Mouse (Mus musculus) lung, postnatal 0 days (tissue): ENCODE measurements around the gene Dand5. TPM values are rescaled to one million over a fixed set of nuclear protein-coding genes. Genes with fewer than 3 reads are reported as not detected.

Experiments
- ATAC-seq: fragments of 200-750 bp; cut with Nextera tagmentation; 2 replicates; pipeline ENCODE4 v1.8.0; 2017; ENCODE audit warnings: moderate library complexity
- DNase-seq: peaks from one replicate; pipeline ENCODE4 v3.0.0-alpha.2; 2016; ENCODE audit warnings: low spot score
- H3K27ac ChIP-seq: fragments of 300-500 bp; sonication (generic); 2 replicates; pipeline ENCODE4 v1.5.1; 2014; ENCODE audit warnings: antibody characterized with exemption, mild to moderate bottlenecking, low read length, mixed read lengths
- H3K27me3 ChIP-seq: fragments of 300-500 bp; sonication (generic); replicated peaks from 2 replicates; pipeline ENCODE4 v1.6.1; 2014; ENCODE audit warnings: low read length, mixed read lengths; ENCODE audit not compliant: insufficient read depth
- H3K36me3 ChIP-seq: fragments of 300-500 bp; sonication (generic); 2 replicates; pipeline ENCODE4 v1.6.1; 2014; ENCODE audit warnings: low read length, mixed read lengths; ENCODE audit not compliant: insufficient read depth
- H3K4me1 ChIP-seq: fragments of 300-500 bp; sonication (generic); 2 replicates; pipeline ENCODE4 v1.6.1; 2014; ENCODE audit warnings: antibody characterized with exemption, low read depth, low read length, mixed read lengths; ENCODE audit not compliant: insufficient read depth
- H3K4me2 ChIP-seq: fragments of 300-500 bp; sonication (generic); replicated peaks from 2 replicates; pipeline ENCODE4 v1.6.1; 2014; ENCODE audit warnings: low read depth, mild to moderate bottlenecking, low read length, moderate library complexity, mixed read lengths
- H3K4me3 ChIP-seq: fragments of 300-500 bp; sonication (generic); 2 replicates; pipeline ENCODE4 v1.5.1; 2014; ENCODE audit warnings: low read depth, low read length
- H3K9ac ChIP-seq: fragments of 300-500 bp; sonication (generic); replicated peaks from 2 replicates; pipeline ENCODE4 v1.6.1; 2014; ENCODE audit warnings: low read depth, mild to moderate bottlenecking
- H3K9me3 ChIP-seq: fragments of 300-500 bp; sonication (generic); 2 replicates; pipeline ENCODE4 v1.6.1; 2016; ENCODE audit warnings: low read length, mixed read lengths
- CTCF ChIP-seq: IDR thresholded peaks from 2 replicates; pipeline ENCODE4 v1.5.1; 2016; ENCODE audit warnings: antibody characterized with exemption, mild to moderate bottlenecking
- EP300 ChIP-seq: IDR thresholded peaks from 2 replicates; pipeline ENCODE4 v1.6.1; 2016; ENCODE audit warnings: antibody characterized with exemption, mild to moderate bottlenecking, control low read depth
- WGBS: fragments of 180-500 bp; shearing (Covaris S2); extraction: QIAGEN DNeasy Blood & Tissue Kit; methylation state at CpG from one replicate; pipeline ENCODE4 v1.1.7; 2014; 5-methylcytosine and 5-hydroxymethylcytosine counted together
- microRNA-seq: library from miRNA; unstranded; fragments of <30 nt; microRNA quantifications from one replicate; pipeline ENCODE4, GENCODE M21; 2016
- polyA plus RNA-seq: library from polyadenylated mRNA; unstranded; fragments of >200 nt; fragmentation: Nextera tagmentation; extraction: Ambion mirVana; gene quantifications from 2 replicates; pipeline ENCODE4 v1.2.1, GENCODE M21; 2015

The Dand5 gene
- polyA plus RNA-seq, 1 experiment from 2014 or later = 6.8 TPM

- TF ChIP-seq CTCF (no peak), EP300 (no peak)
- no peak overlapping the region for H3K27ac ChIP-seq
- H3K9ac ChIP-seq = no peak overlapping the region
- H3K27me3 ChIP-seq = no peaks in the 10 kb centered on the region
- no peaks in the 10 kb centered on the region for H3K9me3 ChIP-seq
- H3K4me1 ChIP-seq = peaks cover 25% of the 10 kb centered on the region; the same call in 1 of the 2 replicates
- 0 out of 2 replicates have a peak, but pooled peaks cover 6% of the 10 kb centered on the region for H3K36me3 ChIP-seq
- no peak overlapping the region for H3K4me3 ChIP-seq
- no peak for ATAC-seq
- DNase-seq = no peak
- WGBS = 85% methylated on average over 8 of the region's 8 CpGs
- no peak overlapping the region for H3K4me2 ChIP-seq
Observed at GRCm38 (mm10) chr8:84769324-84769723, 53.3 kb downstream of the Dand5 start.

- DNase-seq = no peak
- TF ChIP-seq CTCF = no peak
- TF ChIP-seq EP300 = no peak
- Histone ChIP-seq H3K27me3 (no peaks in the 10 kb centered on the region), H3K4me1 (peaks cover 25% of the 10 kb centered on the region; the same call in 1 of the 2 replicates), H3K27ac (no peak overlapping the region), H3K4me2 (no peak overlapping the region), H3K4me3 (no peak overlapping the region), H3K36me3 (0 out of 2 replicates have a peak, but pooled peaks cover 6% of the 10 kb centered on the region), H3K9me3 (no peaks in the 10 kb centered on the region), H3K9ac (no peak overlapping the region)
- 78% methylated on average over 14 of the region's 14 CpGs for WGBS
- ATAC-seq = no peak
Observed at GRCm38 (mm10) chr8:84768343-84769095, 54.1 kb downstream of the Dand5 start.

GRCm38 (mm10) chr8:84767221-84767620, 55.4 kb downstream of the Dand5 start:
- no peaks in the 10 kb centered on the region for H3K27me3 ChIP-seq

GRCm38 (mm10) chr8:84766422-84766821, 56.2 kb downstream of the Dand5 start:
- TF ChIP-seq CTCF = no peak
- no peak for TF ChIP-seq EP300
- Histone ChIP-seq H3K4me2 (no peak overlapping the region), H3K36me3 (0 out of 2 replicates have a peak, but pooled peaks cover 6% of the 10 kb centered on the region), H3K27ac (no peak overlapping the region), H3K9ac (0 out of 2 replicates have a peak overlapping the region, but pooled peaks have one; percentile 2), H3K9me3 (no peaks in the 10 kb centered on the region), H3K4me3 (no peak overlapping the region), H3K27me3 (no peaks in the 10 kb centered on the region), H3K4me1 (peaks cover 14% of the 10 kb centered on the region; the same call in 1 of the 2 replicates)
- ATAC-seq = no peak
- no peak for DNase-seq
- 55% methylated on average over 9 of the region's 9 CpGs for WGBS

More at GRCm38 (mm10) chr8:84767221-84767620, 55.4 kb downstream of the Dand5 start:
- WGBS = 86% methylated on average over 10 of the region's 10 CpGs
- Histone ChIP-seq H3K4me2 (no peak overlapping the region), H3K36me3 (0 out of 2 replicates have a peak, but pooled peaks cover 6% of the 10 kb centered on the region), H3K9ac (no peak overlapping the region), H3K4me1 (peaks cover 16% of the 10 kb centered on the region; the same call in 1 of the 2 replicates), H3K27ac (no peak overlapping the region), H3K9me3 (no peaks in the 10 kb centered on the region), H3K4me3 (no peak overlapping the region)
- DNase-seq (no peak), ATAC-seq (no peak)
- TF ChIP-seq EP300 = no peak
- TF ChIP-seq CTCF = no peak

- 0 out of 2 replicates have a peak overlapping the region, but pooled peaks have one; percentile 2 for H3K9ac ChIP-seq
- no peaks in the 10 kb centered on the region for H3K27me3 ChIP-seq
- no peak for DNase-seq
- H3K36me3 ChIP-seq = 0 out of 2 replicates have a peak, but pooled peaks cover 6% of the 10 kb centered on the region
- no peak overlapping the region for H3K27ac ChIP-seq
- 37% methylated on average over 10 of the region's 10 CpGs for WGBS
- no peak overlapping the region for H3K4me2 ChIP-seq
- no peaks in the 10 kb centered on the region for H3K9me3 ChIP-seq
- H3K4me3 ChIP-seq = no peak overlapping the region
- ATAC-seq = no peak
- H3K4me1 ChIP-seq = peaks cover 8% of the 10 kb centered on the region; the same call in 1 of the 2 replicates
- TF ChIP-seq EP300 (no peak), CTCF (no peak)
Observed at GRCm38 (mm10) chr8:84765629-84766028, 57.0 kb downstream of the Dand5 start.

Small RNAs within 50 kb of the gene (microRNA-seq; reads per million reads assigned to microRNA genes)
- 1.5 reads per million for gene Mir7069

Other genes with a start within 250 kb of the Dand5 start
- 113 and 140 TPM in 2 replicates for gene Ier2, start 160.0 kb downstream of the Dand5 start, polyA plus RNA-seq
- gene Trmt1, start 136.5 kb downstream of the Dand5 start, polyA plus RNA-seq = 38.4 and 43.4 TPM in 2 replicates
- 7.1 and 7.4 TPM in 2 replicates for gene Nacc1, start 135.0 kb downstream of the Dand5 start, polyA plus RNA-seq
- 11.6 and 13.9 TPM in 2 replicates for gene Lyl1, start 121.4 kb downstream of the Dand5 start, polyA plus RNA-seq
- gene G430095P16Rik, start 99.8 kb downstream of the Dand5 start, polyA plus RNA-seq = 2.0 and 2.8 TPM in 2 replicates
- 38.8 and 45.1 TPM in 2 replicates for gene Nfix, start 22.5 kb downstream of the Dand5 start, polyA plus RNA-seq
- 24.4 and 24.8 TPM in 2 replicates for gene Gadd45gip1, start 8.7 kb upstream of the Dand5 start, polyA plus RNA-seq
- gene Rad23a, start 17.8 kb upstream of the Dand5 start, polyA plus RNA-seq = 77.9 and 85.7 TPM in 2 replicates
- 318 and 405 TPM in 2 replicates for gene Calr, start 24.1 kb upstream of the Dand5 start, polyA plus RNA-seq
- gene Farsa, start 34.2 kb upstream of the Dand5 start, polyA plus RNA-seq = 44.0 and 44.6 TPM in 2 replicates
- gene Syce2, start 49.3 kb upstream of the Dand5 start, polyA plus RNA-seq = 11.1 and 11.4 TPM in 2 replicates
- gene Gcdh, start 71.1 kb upstream of the Dand5 start, polyA plus RNA-seq = 16.2 and 21.1 TPM in 2 replicates
- gene Klf1, start 79.1 kb upstream of the Dand5 start, polyA plus RNA-seq = 0.69 and 1.1 TPM in 2 replicates
- gene Dnase2a, start 85.7 kb upstream of the Dand5 start, polyA plus RNA-seq = 24.0 and 29.1 TPM in 2 replicates
- gene Mast1, start 114.5 kb upstream of the Dand5 start, polyA plus RNA-seq = 0.32 and 0.33 TPM in 2 replicates
- gene Rtbdn, start 124.2 kb upstream of the Dand5 start, polyA plus RNA-seq = not detected in 2 replicates
- 1.1 TPM in 1 of 2 replicates, not detected in the other for gene Gm49661, start 146.6 kb upstream of the Dand5 start, polyA plus RNA-seq
- gene Prdx2, start 146.8 kb upstream of the Dand5 start, polyA plus RNA-seq = 337 and 356 TPM in 2 replicates
- gene Rnaseh2a, start 146.9 kb upstream of the Dand5 start, polyA plus RNA-seq = 46.4 and 55.7 TPM in 2 replicates
- gene Junb, start 155.9 kb upstream of the Dand5 start, polyA plus RNA-seq = 69.0 and 126 TPM in 2 replicates
- gene Hook2, start 167.8 kb upstream of the Dand5 start, polyA plus RNA-seq = 19.2 and 22.3 TPM in 2 replicates
- gene Best2, start 191.7 kb upstream of the Dand5 start, polyA plus RNA-seq = not detected in 2 replicates
- gene Asna1, start 202.5 kb upstream of the Dand5 start, polyA plus RNA-seq = 80.9 and 83.1 TPM in 2 replicates
- gene Trir, start 204.0 kb upstream of the Dand5 start, polyA plus RNA-seq = 116 and 126 TPM in 2 replicates
- gene Tnpo2, start 214.1 kb upstream of the Dand5 start, polyA plus RNA-seq = 16.4 and 18.0 TPM in 2 replicates
- 34.8 and 35.6 TPM in 2 replicates for gene Fbxw9, start 237.2 kb upstream of the Dand5 start, polyA plus RNA-seq
- not detected in 2 replicates for gene Gm5741, start 245.2 kb upstream of the Dand5 start, polyA plus RNA-seq
- gene Dhps, start 248.9 kb upstream of the Dand5 start, polyA plus RNA-seq = 44.2 and 48.3 TPM in 2 replicates